Mouse (Mus musculus): Measurements from ENCODE around the gene Zc3h12a.

GRCm38 (mm10) chr4:125157322-125157721, 29.7 kb upstream of the Zc3h12a start:
- TF ChIP-seq CTCF (IDR thresholded peaks at IDR 0.05; ENCODE audit: extremely low read depth, insufficient read length, insufficient replicate concordance, low read depth, low read length) (no peak), POLR2A (IDR thresholded peaks at IDR 0.05; ENCODE audit: low read depth, low read length) (no peak)

All from small intestine, adult 2 months (tissue).